Comparison of ENCODE assay signal across 10 mouse cellular contexts in the genomic region with DNA sequence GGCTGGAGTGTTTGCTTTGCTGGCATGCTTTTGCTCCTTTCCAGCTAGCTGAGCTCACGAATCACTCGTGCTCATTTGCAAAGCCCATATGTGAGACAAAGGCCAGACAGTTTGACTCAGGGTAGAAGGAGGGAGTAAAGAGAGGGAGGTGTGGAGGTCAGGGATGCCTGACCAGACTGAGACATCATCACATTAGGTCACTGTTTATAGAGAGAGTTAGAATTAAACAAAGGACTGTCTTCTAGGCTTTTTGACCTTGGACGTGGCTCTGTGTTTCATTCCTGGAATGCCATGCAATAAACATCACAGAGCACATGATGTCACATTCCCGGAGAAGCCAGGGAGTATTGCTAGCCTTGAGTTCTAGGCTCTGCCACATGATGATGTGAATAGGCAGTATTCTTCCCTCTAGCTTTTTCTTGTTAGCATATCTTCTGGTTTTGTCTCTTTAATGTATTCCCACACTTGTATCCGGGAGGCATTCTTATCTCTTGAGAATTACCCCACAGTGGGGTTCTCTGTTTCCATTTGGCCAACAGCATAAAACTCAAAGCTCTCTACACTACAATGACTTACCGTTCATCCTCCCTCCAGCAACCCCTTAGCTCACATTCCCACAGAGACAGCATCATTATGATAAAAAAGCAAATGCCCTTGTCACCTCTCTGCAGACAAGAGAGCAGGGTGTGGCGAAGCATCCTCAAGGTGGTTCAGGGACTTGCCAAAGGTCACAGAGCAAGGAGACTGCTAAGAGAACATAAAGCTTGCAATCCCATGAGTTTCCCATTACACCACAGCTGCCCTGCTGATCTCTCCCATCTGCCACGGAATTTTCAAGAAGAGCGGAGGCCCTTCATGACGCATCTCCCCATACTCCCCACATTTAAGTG.
DNase-seq lines count a peak whose midpoint lies in the region; ATAC-seq lines count a peak whose summit lies in the region.
"Had no signal": no experiment of that assay in that cellular context is flagged by ENCODE, and none has a peak within 500 bp of the region (broad histone marks: within the 10 kb centered on the region; RNA-seq: fewer than 3 reads in every experiment).

No protein-coding gene starts in this region.

- no peaks in the 10 kb centered on the region for H3K27me3 ChIP-seq in heart, embryonic 15.5 days
- no peaks in the 10 kb centered on the region for H3K27me3 ChIP-seq in midbrain, embryonic 11.5 days (ENCODE audit: control insufficient read depth, insufficient read depth, low read length)
- H3K27me3 ChIP-seq: hindbrain, embryonic 13.5 days had no signal

- peaks cover 16% of the 10 kb centered on the region for H3K4me1 ChIP-seq in heart, embryonic 15.5 days (replicated peaks)
- H3K4me1 ChIP-seq in midbrain, embryonic 11.5 days (ENCODE audit: control insufficient read depth, insufficient read depth, low read length), result no peaks in the 10 kb centered on the region

- H3K4me2 ChIP-seq in heart, embryonic 15.5 days, result no peak overlapping the region
- no peak overlapping the region for H3K4me2 ChIP-seq in midbrain, embryonic 11.5 days
- H3K4me2 ChIP-seq: embryonic facial prominence, embryonic 15.5 days; hindbrain, embryonic 13.5 days had no signal

- H3K9ac ChIP-seq in heart, embryonic 15.5 days, result no peak overlapping the region
- no peak overlapping the region for H3K9ac ChIP-seq in midbrain, embryonic 11.5 days (ENCODE audit: low read length)
- H3K9ac ChIP-seq: embryonic facial prominence, embryonic 15.5 days; hindbrain, embryonic 13.5 days had no signal

- peak overlapping the region; percentile 53 for H3K27ac ChIP-seq in heart, embryonic 15.5 days
- H3K27ac ChIP-seq in midbrain, embryonic 11.5 days (ENCODE audit: low read depth, low read length), result no peak overlapping the region
- H3K27ac ChIP-seq: embryonic facial prominence, embryonic 15.5 days; hindbrain, embryonic 13.5 days had no signal

- no peak overlapping the region for H3K4me3 ChIP-seq in heart, embryonic 15.5 days
- no peak overlapping the region for H3K4me3 ChIP-seq in midbrain, embryonic 11.5 days (ENCODE audit: low read depth, low read length)
- H3K4me3 ChIP-seq: embryonic facial prominence, embryonic 15.5 days; hindbrain, embryonic 13.5 days had no signal

- no peaks in the 10 kb centered on the region; the same call in 1 of the 2 replicates for H3K9me3 ChIP-seq in heart, embryonic 15.5 days (replicated peaks)
- H3K9me3 ChIP-seq in midbrain, embryonic 11.5 days (ENCODE audit: control insufficient read depth, low read length), result no peaks in the 10 kb centered on the region
- H3K9me3 ChIP-seq: embryonic facial prominence, embryonic 15.5 days; hindbrain, embryonic 13.5 days had no signal

- no peaks in the 10 kb centered on the region for H3K36me3 ChIP-seq in heart, embryonic 15.5 days
- H3K36me3 ChIP-seq in midbrain, embryonic 11.5 days (ENCODE audit: control insufficient read depth, insufficient read depth, low read length), result no peaks in the 10 kb centered on the region
- H3K36me3 ChIP-seq: embryonic facial prominence, embryonic 15.5 days; hindbrain, embryonic 13.5 days had no signal

- ATAC-seq in heart, embryonic 15.5 days (replicated peaks; ENCODE audit: insufficient number of reproducible peaks, insufficient read depth, low FRiP score, low read depth), result peak; percentile 50; the same call in 1 of the 2 replicates
- ATAC-seq in midbrain, embryonic 11.5 days (ENCODE audit: low FRiP score), result no peak

- DNase-seq in heart, adult 8-10 months (ENCODE audit: low spot score), result no peak
- DNase-seq in Muller cell, postnatal 12 days (ENCODE audit: inconsistent ontology term), result peak; percentile 83
- DNase-seq in adrenal gland, postnatal 25 days, result peak; percentile 18
- DNase-seq in lung, postnatal 14 days, result peak; percentile 26
- no peak for DNase-seq in layer of hippocampus, adult 9-11 months
- no peak for DNase-seq in midbrain, embryonic 11.5 days (ENCODE audit: low spot score, missing footprints)
- DNase-seq: cerebellum, adult 9-11 months had no signal

- WGBS in heart, embryonic 15.5 days, result 43% methylated on average over 10 of the region's 10 CpGs
- 74% methylated on average over 10 of the region's 10 CpGs for WGBS in midbrain, embryonic 11.5 days

Comparison
In these comparisons a context has a peak if more than half of its experiments do, and no peak if none do; other contexts are left out.
1. DNase-seq: peak in Muller cell, postnatal 12 days (single experiment), adrenal gland, postnatal 25 days (single experiment) and lung, postnatal 14 days (single experiment); none in heart, adult 8-10 months (single experiment), layer of hippocampus, adult 9-11 months (single experiment) and midbrain, embryonic 11.5 days (single experiment).